Mouse (Mus musculus) ovary, adult 10 weeks (tissue): ENCODE results near the gene Chst15. TPM values are rescaled to one million over a fixed set of nuclear protein-coding genes. Genes with fewer than 3 reads are reported as not detected.

ENCODE experiments used
- polyA plus RNA-seq: library from polyadenylated mRNA; stranded (reverse); fragments of 350-450 nt; fragmentation: Illumina TruSeq; extraction: RNeasy Lipid Tissue Mini Kit (QIAGEN cat#74804); gene quantifications from one replicate; pipeline ENCODE4 v1.2.3, GENCODE M21; 2014

Chst15 gene
- 6.0 TPM for polyA plus RNA-seq

DNA sequence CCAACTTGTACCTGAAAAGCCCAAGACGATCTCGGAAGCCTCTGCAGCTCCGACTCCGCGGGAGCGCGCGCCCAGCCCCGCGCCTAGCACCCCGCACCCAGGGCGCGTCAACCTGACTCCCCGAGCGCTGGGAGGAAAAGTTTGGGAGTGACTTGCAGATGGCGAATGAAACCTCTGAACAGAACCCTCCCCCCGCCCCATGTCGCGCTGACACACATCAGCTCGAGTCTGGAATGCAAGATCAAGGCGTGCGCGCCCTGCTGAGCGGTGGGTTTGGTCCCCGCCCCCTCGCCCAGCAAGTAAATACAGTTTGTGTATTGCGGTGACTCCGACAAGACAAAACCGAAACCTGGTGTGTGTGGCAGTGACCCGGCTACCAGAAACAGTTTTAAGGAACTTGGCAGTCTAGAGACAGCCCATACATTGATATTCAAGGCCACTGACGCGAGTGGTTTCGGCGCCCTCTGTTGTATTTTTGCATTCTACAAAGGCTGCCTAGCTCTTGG, at the start of gene Chst15:
Gene Chst15, minus strand, starts transcription at position 193 of the 506 bp plus-strand sequence.

Other genes starting within 250 kb of the Chst15 start
- gene Cpxm2, start 162.5 kb downstream of the Chst15 start, polyA plus RNA-seq: 1.9 TPM